8 mouse cellular contexts compared by ENCODE assay signal in genomic region chr2:92141073-92141472, GRCm38 (mm10). TPM values are rescaled to one million over a fixed set of nuclear protein-coding genes. Genes with fewer than 3 reads are reported as not detected.
DNase-seq lines count a peak whose midpoint lies in the region; ATAC-seq and TF ChIP-seq lines count a peak whose summit lies in the region.

No protein-coding gene starts in this region.

- ATAC-seq in forebrain, embryonic 13.5 days: no peak
- ATAC-seq in limb, embryonic 12.5 days (ENCODE audit: insufficient number of reproducible peaks, insufficient read depth, low FRiP score, low TSS enrichment, low read depth): no peak
- no peak for ATAC-seq in megakaryocyte progenitor cell, adult 5-6 weeks (replicated peaks; ENCODE audit: poor library complexity)

- DNase-seq in kidney, postnatal 4 days: peak; percentile 12 to 27
- no peak for DNase-seq in kidney, adult 2 months
- peak; percentile 11 for DNase-seq in retina, postnatal 1 day
- no peak for DNase-seq in adrenal gland, postnatal 4 days (ENCODE audit: low spot score in 2 of 2)
- no peak for DNase-seq in thymus, postnatal 14 days

- no peaks in the 10 kb centered on the region for H3K9me3 ChIP-seq in forebrain, embryonic 13.5 days (replicated peaks)
- no peaks in the 10 kb centered on the region for H3K9me3 ChIP-seq in limb, embryonic 12.5 days

- TF ChIP-seq CTCF in kidney, adult 2 months (conservative IDR thresholded peaks at IDR 0.05; ENCODE audit: insufficient read depth, insufficient read length, low read depth, low read length): no peak

- no peak overlapping the region for H3K4me3 ChIP-seq in kidney, adult 2 months (ENCODE audit: insufficient read depth, low read depth, low read length)
- no peak overlapping the region for H3K4me3 ChIP-seq in forebrain, embryonic 13.5 days
- H3K4me3 ChIP-seq in limb, embryonic 12.5 days (replicated peaks): peak overlapping the region; percentile 22

- H3K4me1 ChIP-seq in kidney, adult 2 months (ENCODE audit: control insufficient read depth, insufficient read depth, low read length): peaks cover 2% of the 10 kb centered on the region; the same call in 1 of the 2 replicates
- H3K4me1 ChIP-seq in forebrain, embryonic 13.5 days: peaks cover 13% of the 10 kb centered on the region
- H3K4me1 ChIP-seq in limb, embryonic 12.5 days (replicated peaks): peaks cover 17% of the 10 kb centered on the region

- H3K9ac ChIP-seq in forebrain, embryonic 13.5 days: no peak overlapping the region
- peak overlapping the region; percentile 13; the same call in 1 of the 2 replicates for H3K9ac ChIP-seq in limb, embryonic 12.5 days (replicated peaks)

- H3K4me2 ChIP-seq in forebrain, embryonic 13.5 days: peak overlapping the region; percentile 41
- peak overlapping the region; percentile 52 for H3K4me2 ChIP-seq in limb, embryonic 12.5 days

- no peak overlapping the region for H3K27ac ChIP-seq in kidney, adult 2 months (ENCODE audit: insufficient read depth, low read depth, low read length)
- H3K27ac ChIP-seq in forebrain, embryonic 13.5 days: no peak overlapping the region
- peak overlapping the region; percentile 24; the same call in 1 of the 2 replicates for H3K27ac ChIP-seq in limb, embryonic 12.5 days

- H3K27me3 ChIP-seq in kidney, adult 2 months (replicated peaks; ENCODE audit: control insufficient read depth, insufficient read depth, low read length): no peaks in the 10 kb centered on the region
- H3K27me3 ChIP-seq in forebrain, embryonic 13.5 days: no peaks in the 10 kb centered on the region
- H3K27me3 ChIP-seq in limb, embryonic 12.5 days: no peaks in the 10 kb centered on the region

- 8% methylated on average over 11 of the region's 11 CpGs for WGBS in kidney, adult 2 months
- WGBS in forebrain, embryonic 13.5 days: 14% methylated on average over 11 of the region's 11 CpGs
- WGBS in limb, embryonic 12.5 days: 3% methylated on average over 11 of the region's 11 CpGs

- no peak for TF ChIP-seq POLR2A in kidney, adult 2 months (IDR thresholded peaks at IDR 0.05; ENCODE audit: low read depth, low read length)

- H3K36me3 ChIP-seq in kidney, adult 2 months (ENCODE audit: control insufficient read depth, insufficient read depth, low read length): no peaks in the 10 kb centered on the region
- no peaks in the 10 kb centered on the region for H3K36me3 ChIP-seq in forebrain, embryonic 13.5 days (ENCODE audit: poor library complexity, severe bottlenecking)
- no peaks in the 10 kb centered on the region for H3K36me3 ChIP-seq in limb, embryonic 12.5 days

RNA-seq across cellular contexts. Expression of gene Phf21a, which starts 48.2 kb away (rescaled TPM):
- polyA plus RNA-seq in kidney, adult 2 months (2012; rRNA removed): 27.5 and 36.8 TPM in 2 replicates
- polyA plus RNA-seq in forebrain, embryonic 13.5 days (2015; fragmentation: Nextera tagmentation; extraction: Ambion mirVana): 43.7 and 44.2 TPM in 2 replicates
- 34.2 and 43.6 TPM in 2 replicates for polyA plus RNA-seq in limb, embryonic 12.5 days (2016; fragmentation: Nextera tagmentation; extraction: Ambion mirVana)
- 48.4 and 49.5 TPM in 2 replicates for total RNA-seq in megakaryocyte progenitor cell, adult 5-6 weeks (2015)
- 23.2 and 24.3 TPM in 2 replicates for total RNA-seq in megakaryocyte progenitor cell, adult 5-6 weeks (2017)
- 100 to 1,000 TPM; 108 to 115 TPM for total RNA-seq in adrenal gland, postnatal 4 days (2021)

Comparison
In these comparisons a context has a peak if more than half of its experiments do, and no peak if none do; other contexts are left out.
1. DNase-seq: peak in kidney, postnatal 4 days (2 of 2) and retina, postnatal 1 day (single experiment); none in kidney, adult 2 months (single experiment), adrenal gland, postnatal 4 days (0 of 2) and thymus, postnatal 14 days (single experiment).